Mouse (Mus musculus) layer of hippocampus, adult 9-10 months (tissue): ENCODE data around the gene Setd7.

ENCODE experiments used
- DNase-seq: peaks from one replicate; pipeline ENCODE4 v3.0.0; 2022; ENCODE audit warnings: low spot score

The Setd7 gene

DNA sequence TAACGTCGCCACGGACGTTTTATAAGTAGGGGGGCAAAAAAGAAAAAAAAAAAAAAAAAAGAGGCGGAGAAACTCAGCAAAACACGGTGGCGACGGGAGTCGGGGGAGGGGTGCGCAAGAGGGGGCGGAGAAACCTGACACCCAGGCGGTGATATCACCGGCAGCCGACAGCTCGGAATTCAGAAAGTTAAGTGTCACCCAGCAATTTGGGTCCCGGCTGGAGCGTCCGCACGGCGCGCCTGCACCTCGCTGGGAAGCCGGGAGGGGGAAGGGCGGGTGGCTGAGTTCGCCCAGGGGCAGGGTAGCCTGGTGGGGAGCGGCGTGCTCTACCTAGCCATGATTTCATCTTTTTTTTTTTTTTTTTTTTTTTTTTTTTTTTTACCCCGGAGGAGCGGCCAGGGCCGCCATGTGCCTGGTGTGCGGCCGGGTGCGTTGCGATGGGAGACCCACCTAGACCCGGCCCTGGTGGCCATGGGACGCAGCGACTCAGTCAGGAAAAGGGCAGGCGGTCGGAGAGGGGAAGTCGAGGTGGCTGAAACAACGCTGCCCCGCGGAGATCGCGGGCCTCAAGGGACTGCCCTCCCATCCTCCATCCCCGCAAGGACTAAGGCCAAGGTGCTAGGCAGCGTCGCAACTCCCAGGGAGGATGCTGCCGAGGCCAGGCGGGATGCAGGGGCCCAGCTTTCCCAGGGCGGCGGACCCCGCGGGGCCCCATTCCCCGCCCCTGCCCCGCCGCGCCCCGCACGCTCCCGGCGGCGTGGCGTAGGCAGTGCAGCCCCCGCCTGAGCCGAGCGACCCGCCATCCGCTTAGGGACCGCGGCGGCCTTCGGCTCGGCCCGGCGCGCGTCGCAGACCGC is 857 bp downstream of the Setd7 start:
- DNase-seq, result no peak

DNA sequence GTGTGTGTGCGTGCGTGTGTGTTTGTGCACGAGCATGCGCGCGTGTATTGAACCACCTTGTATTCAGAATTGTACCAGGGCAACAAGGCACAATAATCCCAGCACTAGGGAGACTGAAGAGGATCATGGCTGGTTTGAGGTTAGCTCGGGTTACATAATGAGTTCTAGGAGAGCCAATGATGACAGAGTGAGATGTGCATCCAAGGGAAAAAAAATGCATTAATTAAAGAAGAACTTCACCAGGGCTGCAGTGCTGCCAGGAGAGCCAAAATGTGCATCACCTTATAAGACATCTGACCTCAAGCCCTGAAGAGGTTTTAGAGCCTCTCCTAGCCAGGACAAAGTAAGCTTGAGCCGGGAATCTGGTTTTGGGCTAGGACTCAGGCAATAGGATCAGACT is 5.1 kb downstream of the Setd7 start:
- no peak for DNase-seq

DNA sequence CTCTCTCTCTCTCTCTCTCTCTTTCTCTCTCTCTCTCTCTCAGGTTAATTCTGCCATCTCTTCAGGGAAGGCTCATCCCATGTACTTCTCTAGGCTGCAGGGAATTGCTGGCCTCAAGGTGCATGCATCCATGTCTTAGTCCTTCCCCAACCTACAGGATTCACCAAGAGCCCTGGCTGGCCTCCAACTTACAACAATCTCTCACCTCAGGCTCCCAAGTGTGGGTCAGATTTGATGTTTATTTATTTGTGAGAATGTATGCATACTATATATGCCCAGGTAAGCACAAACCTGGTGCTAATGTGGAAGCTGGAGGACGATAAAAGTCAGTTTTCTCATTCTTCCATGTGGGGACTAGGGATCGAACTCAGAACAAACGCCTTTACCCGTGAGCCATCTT is 5.8 kb downstream of the Setd7 start:
- no peak for DNase-seq

DNA sequence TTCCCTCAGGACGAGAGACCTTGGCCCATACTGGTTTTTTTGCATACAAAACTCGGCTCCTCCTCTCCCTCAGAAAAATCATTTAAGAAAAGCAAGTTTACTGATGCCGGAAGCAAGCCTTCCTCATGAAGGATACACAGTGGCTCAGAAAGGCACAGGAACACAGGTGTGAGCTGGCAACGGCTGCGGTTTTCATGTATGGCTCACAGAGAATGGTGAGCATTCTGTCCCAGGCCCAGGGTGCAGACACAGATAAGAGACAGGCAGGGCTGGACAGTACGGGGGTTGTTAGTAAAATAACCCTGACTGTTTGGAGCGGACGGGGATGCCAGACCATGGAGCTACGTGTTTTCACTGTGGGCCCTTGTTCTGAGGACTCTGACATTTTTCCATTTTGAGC is 6.6 kb downstream of the Setd7 start:
- DNase-seq, result no peak

DNA sequence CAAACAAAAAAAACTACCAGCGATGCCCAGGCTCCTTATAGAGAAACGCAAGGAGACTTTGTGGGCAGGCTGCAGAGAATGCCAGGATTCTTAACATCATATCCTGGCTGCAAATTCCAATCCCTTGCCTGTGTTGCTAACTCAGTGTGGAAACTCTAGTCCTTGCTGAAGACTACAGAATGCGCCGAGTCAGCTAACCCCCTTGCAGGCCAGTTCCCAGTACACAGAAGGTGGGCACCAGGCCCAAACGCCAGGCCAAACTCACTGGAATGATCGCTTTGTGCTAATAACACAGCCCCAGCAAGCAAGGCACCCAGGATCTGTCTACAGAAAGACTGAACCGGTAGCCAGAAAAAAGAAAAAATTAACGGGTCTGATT is 7.2 kb downstream of the Setd7 start:
- DNase-seq, result no peak

DNA sequence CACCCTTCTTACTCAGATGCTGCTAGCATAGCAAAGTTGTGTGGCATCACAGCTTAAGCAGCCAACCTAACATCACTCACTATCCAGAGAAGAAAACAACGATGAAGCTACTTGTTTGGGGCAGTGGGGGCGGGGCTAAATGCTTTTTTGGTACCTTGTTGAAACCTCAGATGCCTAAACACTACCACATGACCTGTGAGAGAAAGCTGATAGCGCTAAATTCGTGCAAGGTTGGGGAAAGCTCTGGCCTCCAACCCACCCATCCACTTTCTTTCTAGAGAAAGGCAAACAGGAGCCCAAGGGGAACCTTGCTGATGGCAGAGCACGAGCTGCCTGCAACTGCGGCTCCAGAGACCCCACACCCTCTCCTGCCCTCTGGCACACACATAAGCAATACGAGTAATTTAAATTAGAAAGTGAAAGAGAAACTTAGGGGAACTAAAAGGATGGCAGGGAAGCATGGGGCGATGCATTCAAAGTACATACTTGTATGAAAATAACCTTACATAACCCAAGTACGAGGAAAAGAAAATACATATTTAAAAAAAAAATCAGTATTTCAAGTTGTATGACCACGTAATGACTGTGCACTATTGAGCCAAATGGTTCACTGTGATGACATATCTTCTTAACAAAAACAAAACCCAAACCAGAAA is 7.7 kb downstream of the Setd7 start:
- no peak for DNase-seq

DNA sequence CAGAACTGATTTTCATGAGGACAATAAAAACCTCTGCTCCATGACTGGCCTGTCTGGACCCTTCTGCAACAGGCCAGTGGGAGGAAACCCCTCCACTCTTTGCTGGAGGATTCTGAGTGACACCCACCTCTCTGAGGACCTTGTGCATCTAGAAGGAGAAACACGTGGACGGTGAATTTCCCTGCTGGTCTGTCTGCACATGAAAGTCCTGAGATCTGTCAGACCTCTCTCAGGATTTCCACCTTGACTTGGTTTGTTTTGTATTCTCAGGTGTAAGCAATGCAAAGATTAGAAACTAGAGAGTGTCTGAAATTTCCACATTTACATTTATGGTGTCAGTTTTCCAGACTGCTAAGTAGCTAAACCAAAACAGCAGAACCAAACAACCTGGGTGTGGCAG is 8.5 kb downstream of the Setd7 start:
- no peak for DNase-seq

DNA sequence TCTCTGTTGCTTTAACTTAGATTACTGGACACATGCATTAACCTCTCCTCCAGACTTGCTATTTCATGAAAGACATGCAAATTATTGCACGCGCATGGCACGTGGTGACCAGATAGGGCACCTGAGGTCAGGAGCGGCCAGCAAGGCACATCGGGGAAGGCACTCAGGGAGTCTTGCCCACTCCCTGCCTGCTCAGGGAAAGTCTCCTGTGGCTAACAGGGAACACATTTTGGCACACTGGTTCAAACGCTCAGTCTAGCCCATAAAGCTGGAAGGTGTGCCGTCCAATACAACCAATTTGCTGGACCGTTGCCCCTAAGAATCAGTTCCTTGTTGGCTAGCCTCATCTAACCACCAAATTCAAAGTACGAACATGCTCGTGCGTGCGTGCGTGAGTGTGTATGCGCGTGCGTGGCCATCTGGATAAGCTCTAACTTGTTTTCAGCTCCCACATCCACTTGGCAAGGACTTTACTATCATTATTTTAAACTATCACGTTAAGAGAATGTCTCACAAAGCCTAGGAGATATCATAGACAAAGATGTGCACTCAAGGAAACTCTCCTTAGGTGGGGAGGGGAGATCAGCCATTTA is 11.6 kb downstream of the Setd7 start:
- no peak for DNase-seq

DNA sequence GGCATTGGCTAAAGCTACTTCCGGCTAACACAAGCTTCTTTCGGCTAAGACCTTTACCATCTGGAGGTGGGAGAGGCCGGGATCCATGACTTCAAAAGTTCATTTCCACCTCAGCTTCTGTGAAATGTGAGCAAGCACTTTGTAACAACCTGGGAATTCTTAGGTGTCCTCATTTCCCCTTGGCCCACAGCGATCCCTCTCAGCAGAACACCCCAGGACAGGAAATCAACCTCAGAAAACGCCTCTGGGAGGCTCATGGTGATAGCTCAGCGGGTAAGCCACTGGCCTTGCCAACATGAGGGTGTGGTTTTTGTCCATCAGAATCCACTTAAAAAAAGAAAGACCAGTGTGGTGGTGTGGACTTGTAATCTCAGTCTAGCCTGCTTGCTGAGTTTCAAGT is 13.1 kb downstream of the Setd7 start:
- no peak for DNase-seq

DNA sequence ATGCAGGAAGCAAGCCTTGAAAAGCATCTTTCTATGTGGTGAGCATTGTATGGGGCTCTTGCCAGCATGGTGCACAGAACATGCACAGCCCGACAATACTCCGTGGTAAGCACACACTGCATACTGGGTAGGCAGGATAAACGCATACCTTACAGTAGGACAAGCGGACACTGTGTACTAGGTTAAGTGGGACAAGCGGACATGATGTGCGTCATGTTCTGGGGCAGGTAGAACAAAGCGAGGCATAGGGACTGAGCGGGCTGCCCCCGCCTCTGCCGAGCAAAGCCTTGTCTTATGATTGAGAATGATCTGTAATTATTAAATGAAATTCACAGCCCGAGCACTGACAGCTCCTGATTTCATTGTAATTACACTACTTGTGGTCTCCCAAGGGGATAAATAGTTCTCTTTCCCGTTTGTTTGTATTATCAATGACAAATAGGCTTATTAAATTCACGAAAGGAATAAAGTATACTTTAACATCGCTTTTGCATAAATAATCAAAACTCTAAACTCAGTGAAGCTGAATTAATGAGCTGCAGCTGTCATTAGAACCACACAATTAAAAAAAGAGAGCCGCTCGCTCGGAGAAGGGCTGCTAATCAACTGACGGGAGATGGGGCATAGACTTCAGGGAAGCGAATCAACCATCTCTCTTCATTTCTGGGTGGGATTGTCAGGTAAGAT is 16.1 kb downstream of the Setd7 start:
- DNase-seq, result no peak

DNA sequence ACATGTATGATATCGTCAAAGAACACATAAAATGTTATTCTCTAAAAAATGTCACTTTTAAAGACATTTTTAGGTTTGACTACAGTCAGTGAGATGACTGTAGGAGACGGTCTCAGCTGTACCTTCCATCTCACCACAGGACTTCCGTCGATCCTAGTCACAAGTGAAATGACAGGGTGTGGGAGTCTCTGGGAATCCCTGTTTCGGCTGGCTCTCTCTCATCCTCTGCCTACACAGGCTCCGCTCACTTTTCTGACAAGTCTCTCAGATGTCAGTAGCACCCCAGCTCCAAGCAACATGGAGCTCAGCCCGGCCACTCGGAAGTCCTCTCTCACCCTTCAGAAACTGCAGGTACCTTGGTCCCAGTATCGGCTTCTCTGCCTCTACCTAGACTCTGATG is 20.0 kb downstream of the Setd7 start:
- DNase-seq, result no peak

DNA sequence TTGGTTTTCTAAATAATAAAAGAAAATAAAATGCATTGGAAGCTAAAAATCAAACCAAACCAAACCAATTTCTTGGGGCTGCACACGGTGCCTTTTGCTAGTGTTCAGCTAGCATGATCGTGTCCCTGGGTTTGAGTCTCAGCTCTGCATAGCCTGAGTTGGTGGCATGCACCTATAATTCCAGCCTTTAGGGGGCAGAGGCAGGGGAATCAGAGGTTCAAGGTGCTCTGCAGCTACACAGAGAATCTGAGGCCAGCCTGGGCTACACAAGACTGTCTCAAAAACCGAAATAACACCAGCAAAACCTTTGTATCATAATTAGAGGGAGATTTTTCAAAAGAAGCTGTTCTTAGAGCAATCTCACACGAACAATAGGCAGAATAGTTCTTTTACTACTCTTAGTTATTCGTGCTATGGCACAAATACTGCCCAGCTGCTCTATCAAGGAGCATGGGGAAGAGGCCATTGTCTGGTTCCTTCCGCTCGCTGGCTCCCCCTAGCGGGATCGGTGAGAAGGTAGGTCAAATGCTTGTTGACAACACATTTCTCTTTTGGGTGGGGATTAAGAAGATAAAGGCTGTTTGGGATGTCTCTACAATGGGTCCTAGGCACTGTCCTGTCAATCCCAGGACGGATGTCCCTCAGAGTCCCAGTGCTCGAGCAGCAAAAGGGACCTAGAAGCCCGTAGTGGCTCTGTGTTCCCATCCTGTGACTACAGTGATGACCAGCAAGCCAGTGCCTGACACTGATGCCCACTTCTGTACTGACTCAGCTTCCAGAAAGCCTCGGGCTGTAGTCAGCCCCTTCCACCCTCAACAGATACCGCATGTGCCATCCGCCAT is 20.9 kb downstream of the Setd7 start:
- DNase-seq, result no peak

DNA sequence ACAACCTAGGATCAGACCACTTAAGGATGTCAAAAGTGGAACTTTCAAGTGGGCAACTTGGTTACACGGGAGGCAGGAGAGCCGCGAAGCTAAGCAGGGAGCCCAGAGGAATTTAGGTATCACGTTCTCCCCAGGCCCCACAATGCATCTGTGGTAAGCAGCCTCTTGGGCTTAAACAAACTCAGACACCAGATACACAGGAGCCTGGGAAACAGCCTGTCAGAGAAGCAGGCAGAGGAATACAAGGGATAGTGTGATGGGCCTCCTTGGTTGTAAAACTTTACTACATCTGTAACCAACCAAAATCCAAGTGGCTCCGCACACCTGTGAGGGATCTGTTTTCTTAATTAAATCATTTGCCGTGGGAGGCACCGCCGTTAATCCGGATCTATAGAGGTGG is 26.7 kb downstream of the Setd7 start:
- DNase-seq, result no peak

DNA sequence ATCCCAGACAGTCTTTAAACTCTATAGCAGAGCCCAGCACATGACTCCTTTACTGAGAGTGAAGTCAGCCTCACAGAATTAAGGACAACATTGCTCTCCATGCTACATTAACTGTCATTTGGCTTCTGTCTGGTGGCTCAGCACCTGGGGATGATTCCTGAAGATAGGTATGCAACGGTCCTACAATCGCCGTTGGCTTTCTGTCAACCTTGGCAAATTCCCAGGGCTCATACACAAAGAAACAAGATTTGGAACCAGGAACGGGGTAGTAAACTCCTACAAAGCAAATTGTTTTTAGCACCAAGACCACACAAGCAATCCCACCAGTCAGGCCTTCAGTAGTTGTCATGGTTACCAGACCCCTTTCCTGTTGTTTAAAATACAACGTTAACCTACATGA is 27.1 kb downstream of the Setd7 start:
- no peak for DNase-seq

DNA sequence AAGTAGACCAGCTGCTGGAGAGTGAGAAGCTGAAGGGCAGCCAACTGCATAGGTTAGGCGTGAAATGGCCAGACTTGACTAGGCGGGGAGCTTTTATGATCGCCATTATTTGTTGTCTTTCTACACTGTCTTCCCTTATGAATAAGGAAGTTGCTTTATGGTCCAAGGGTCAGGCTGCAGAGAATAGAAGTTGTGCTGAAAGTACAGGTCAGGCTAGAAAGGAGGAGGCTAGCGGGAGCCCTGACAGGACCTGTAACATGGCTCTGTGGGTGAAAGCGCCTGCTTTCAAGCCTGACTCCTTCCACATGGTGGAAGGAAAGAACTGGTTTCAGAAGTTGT is 28.4 kb downstream of the Setd7 start:
- no peak for DNase-seq

DNA sequence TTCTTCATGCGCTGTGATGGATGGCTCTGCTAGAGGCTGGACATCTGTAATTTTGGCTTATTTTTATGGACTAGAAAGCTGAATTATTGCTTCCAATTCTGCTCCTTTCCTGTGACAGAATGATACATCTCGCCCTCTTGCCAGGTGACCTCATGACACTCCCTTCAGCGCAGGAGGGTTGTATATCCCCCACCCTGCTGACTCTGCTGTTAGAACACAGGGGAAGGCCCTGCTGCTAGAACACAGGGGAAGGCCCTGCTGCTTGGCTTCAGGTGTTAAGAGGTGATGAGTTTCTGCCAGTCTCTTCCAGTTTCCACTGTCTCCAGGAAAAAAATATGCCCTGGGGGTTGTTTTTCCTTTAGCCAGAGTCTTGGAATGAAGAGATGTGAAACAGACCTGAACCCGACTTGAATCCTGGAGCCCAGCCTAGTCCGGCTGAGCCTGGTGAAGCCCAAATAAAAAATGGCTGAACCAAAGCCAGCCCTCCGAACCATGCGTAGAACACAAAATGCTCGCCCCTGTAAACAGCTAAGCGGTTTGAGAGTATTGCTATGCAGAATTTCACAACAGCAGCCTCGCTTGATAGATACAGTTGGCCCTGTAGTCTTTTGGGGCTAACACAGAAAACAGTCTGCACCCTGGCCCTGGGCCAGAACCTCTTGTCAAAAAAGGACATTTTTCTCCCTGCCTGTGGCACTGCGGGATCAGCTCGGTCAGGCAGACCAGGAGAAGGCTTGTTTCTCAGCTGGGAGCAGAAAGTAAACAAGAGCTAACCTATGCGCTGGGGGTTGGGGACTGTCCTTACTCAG is 29.0 kb downstream of the Setd7 start:
- no peak for DNase-seq

DNA sequence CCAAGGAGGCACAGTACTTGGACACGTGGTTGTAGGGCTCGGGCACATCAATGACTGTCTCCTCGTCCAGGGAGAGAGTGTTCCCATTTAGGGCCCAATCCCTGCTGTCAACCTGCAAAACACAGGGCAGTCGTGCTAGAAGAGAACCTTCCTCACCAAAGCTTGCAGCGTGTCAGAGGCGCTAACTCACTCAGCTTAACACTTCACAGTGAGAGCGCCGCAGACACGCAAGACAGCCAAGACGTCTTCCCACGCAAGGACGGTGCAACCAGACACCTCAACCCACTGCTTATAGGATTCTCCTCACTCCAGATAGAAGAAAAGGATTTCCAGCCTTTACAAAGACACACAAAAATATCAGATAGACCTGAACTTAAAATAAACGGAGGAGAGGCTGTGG is 33.8 kb downstream of the Setd7 start:
- DNase-seq, result no peak

DNA sequence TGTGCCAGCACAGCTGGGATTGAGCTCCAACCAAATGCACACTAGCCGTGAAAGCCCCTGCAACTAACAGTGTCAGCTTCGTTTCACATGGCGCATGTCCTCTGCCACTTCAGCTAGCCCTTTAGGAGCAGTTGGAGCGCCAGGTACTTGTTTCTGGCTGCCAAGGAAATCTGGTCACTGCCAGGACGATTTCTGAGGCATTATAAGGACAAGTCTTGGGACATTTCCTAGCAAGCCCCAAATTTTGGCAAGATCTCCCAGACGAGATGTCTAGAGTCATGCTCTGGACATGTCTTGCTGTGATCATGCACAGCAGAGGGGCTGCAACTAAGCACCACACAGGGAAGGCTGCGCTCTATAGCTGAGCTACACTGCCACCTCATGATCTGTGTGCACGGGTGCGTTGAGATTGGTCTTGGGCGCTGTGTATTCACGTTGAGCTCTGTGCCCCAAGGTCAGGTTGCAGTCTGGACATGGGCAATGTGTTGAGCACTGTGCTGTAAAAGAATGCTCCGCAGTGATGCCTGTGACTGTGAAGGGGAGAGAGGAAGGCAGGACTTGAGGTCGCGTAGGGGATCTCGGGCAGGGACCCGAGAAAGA is 35.4 kb downstream of the Setd7 start:
- DNase-seq, result no peak

DNA sequence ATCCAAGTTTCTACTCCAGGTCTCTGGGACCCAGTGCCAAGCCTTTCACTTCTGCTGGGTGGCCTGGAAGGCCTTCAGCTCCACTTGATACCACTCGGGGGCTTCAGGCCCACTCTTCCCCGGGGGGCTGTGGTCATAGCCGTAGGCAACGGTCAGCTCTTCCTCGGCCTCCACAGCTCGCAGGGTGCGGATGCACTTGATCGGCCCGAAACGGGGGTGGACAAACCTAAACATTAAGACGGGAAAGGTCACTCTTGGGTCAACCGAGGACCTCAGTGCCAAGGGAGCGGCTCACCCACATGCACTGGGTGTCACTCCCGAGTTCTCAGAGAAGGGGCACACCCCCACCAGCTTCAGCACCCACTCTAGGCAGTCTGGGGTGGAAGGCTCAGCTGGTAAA is 39.4 kb downstream of the Setd7 start:
- DNase-seq, result no peak

DNA sequence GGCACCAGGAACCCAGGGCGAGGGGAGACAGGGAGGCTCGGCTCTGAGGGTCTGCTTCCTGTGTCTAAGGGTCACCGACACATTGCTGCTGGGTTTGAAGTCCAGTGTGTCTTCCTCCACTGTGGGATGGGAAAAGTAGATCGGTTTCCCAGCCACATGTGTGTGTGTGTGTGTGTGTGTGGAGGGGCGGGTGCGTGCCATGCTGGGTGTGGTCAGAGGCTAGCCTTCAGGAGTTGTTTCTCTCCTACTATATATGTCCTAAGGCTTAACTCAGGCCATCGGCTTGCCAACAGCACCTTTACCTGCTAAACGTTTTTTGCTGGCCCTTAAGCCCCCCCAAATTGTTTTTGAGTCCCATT is 41.9 kb downstream of the Setd7 start:
- no peak for DNase-seq
